7 mouse cellular contexts compared by ENCODE assay signal in the genomic region with DNA sequence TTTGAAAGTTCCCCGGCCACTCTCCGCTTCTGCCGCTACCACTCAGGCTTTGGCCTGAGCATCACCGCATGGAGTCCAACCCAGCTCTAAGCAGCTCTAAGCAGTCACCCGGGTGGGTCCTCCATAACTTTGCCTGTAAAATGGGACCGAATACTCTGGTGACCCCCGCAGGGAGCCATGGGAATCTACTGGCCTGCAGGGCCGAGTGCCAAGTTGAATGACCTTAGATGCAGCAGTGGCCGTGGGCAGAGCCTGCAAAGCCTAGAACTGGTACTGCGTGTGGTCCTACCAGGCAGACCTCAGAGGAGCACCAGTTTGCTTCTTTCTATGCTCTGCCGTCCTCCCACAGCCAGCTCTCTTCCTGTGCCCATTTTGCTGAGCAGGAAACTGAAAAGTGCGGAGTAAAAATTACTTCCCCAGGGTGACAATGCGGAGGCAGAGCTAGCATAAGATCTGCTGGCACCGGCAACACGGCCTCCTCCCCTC. TPM values are rescaled to one million over a fixed set of nuclear protein-coding genes. Genes with fewer than 3 reads are reported as not detected.
DNase-seq lines count a peak whose midpoint lies in the region; ATAC-seq and TF ChIP-seq lines count a peak whose summit lies in the region.

No protein-coding gene starts in this region.

- peak overlapping the region; percentile 75 for H3K9ac ChIP-seq in heart, embryonic 14.5 days (ENCODE audit: low read length)

- peak overlapping the region; percentile 98 for H3K4me2 ChIP-seq in heart, embryonic 14.5 days (ENCODE audit: low read length)

- H3K79me2 ChIP-seq in C2C12 (ENCODE audit: control insufficient read depth, insufficient read depth) = no peaks in the 10 kb centered on the region

- ATAC-seq in heart, embryonic 14.5 days (ENCODE audit: insufficient number of reproducible peaks, insufficient read depth, low FRiP score, low read depth) = 0 out of 2 replicates have a peak, but pooled peaks have one; percentile 13
- ATAC-seq in megakaryocyte-erythroid progenitor cell, adult 5-6 weeks (replicated peaks; ENCODE audit: low FRiP score, low TSS enrichment, poor library complexity, severe bottlenecking) = peak; percentile 20

- H3K27me3 ChIP-seq in C2C12 (ENCODE audit: control insufficient read depth, insufficient read depth, insufficient read length) (no peaks in the 10 kb centered on the region), E14TG2a.4 (ENCODE audit: insufficient read depth, low read length) (peaks cover 56% of the 10 kb centered on the region)
- 0 out of 2 replicates have a peak, but pooled peaks cover 4% of the 10 kb centered on the region for H3K27me3 ChIP-seq in heart, embryonic 14.5 days (ENCODE audit: control insufficient read depth, insufficient read depth, low read length)
- H3K27me3 ChIP-seq in thymus, adult 2 months (ENCODE audit: control insufficient read depth, insufficient read depth, low read length) = no peaks in the 10 kb centered on the region

- H3K4me1 ChIP-seq in E14TG2a.4 (replicated peaks; ENCODE audit: low read depth, low read length) = peaks cover 49% of the 10 kb centered on the region
- H3K4me1 ChIP-seq in heart, embryonic 14.5 days (ENCODE audit: control insufficient read depth in 2 of 2, insufficient read depth in 2 of 2, low read length in 2 of 2) = peaks cover 8 to 10% of the 10 kb centered on the region in 2 experiments
- H3K4me1 ChIP-seq in thymus, adult 2 months (replicated peaks; ENCODE audit: control insufficient read depth, insufficient read depth, low read length) = peaks cover 16% of the 10 kb centered on the region

- peak overlapping the region; percentile 85 for H3ac ChIP-seq in C2C12 (ENCODE audit: control insufficient read depth, insufficient read length, low read depth)

- H3K27ac ChIP-seq in heart, embryonic 14.5 days (replicated peaks in 1 of 2; ENCODE audit: control insufficient read depth in 1 of 2, insufficient read depth in 1 of 2, low read depth in 2 of 2, low read length in 2 of 2) = peak overlapping the region in 1 of 2 experiments; percentile 45; a peak in 1 of 4 replicates
- peak overlapping the region; percentile 25 for H3K27ac ChIP-seq in thymus, adult 2 months (ENCODE audit: control insufficient read depth, insufficient read depth, low read length)

- no peak for TF ChIP-seq CTCF in C2C12 (IDR thresholded peaks at IDR 0.05; ENCODE audit: control insufficient read depth, insufficient read depth, insufficient read length)
- TF ChIP-seq CTCF in E14TG2a.4 (conservative IDR thresholded peaks at IDR 0.05; ENCODE audit: low read length) = no peak
- no peak for TF ChIP-seq CTCF in thymus, adult 2 months (IDR thresholded peaks at IDR 0.05; ENCODE audit: borderline replicate concordance, control insufficient read depth, extremely low read depth, insufficient read depth, low read length, poor library complexity)

- WGBS in heart, embryonic 14.5 days = 7% methylated on average over 15 of the region's 15 CpGs
- 3% methylated on average over 15 of the region's 15 CpGs for WGBS in thymus, adult 2 months

- no peak for TF ChIP-seq POLR2A in thymus, adult 2 months (IDR thresholded peaks at IDR 0.05; ENCODE audit: control insufficient read depth, extremely low read depth, insufficient read depth, low read length, poor library complexity)

- H3K4me3 ChIP-seq in C2C12 (ENCODE audit: insufficient read depth, poor library complexity, severe bottlenecking) = peak overlapping the region; percentile 37
- H3K4me3 ChIP-seq in E14TG2a.4 (replicated peaks; ENCODE audit: low read length) = peak overlapping the region; percentile 84
- H3K4me3 ChIP-seq in heart, embryonic 14.5 days (ENCODE audit: control insufficient read depth in 1 of 2, insufficient read depth in 1 of 2, low read depth in 1 of 2, low read length in 2 of 2) = peak overlapping the region; percentile 58 to 65
- H3K4me3 ChIP-seq in thymus, adult 2 months (ENCODE audit: control insufficient read depth, insufficient read depth, low read length) = peak overlapping the region; percentile 74

- no peaks in the 10 kb centered on the region for H3K9me3 ChIP-seq in E14TG2a.4 (ENCODE audit: low read length)
- no peaks in the 10 kb centered on the region for H3K9me3 ChIP-seq in heart, embryonic 14.5 days (ENCODE audit: control insufficient read depth, low read length)

- no peaks in the 10 kb centered on the region for H3K79me3 ChIP-seq in C2C12 (ENCODE audit: low read depth)

- peak; percentile 40 to 47 for DNase-seq in cerebellum, postnatal 14 days
- DNase-seq in kidney, postnatal 10 days = peak; percentile 58
- DNase-seq in thymus, adult 2 months = no peak

- no peaks in the 10 kb centered on the region for H3K36me3 ChIP-seq in C2C12 (ENCODE audit: control insufficient read depth, insufficient read depth)
- no peaks in the 10 kb centered on the region for H3K36me3 ChIP-seq in E14TG2a.4 (ENCODE audit: insufficient read depth, low read length)
- no peaks in the 10 kb centered on the region for H3K36me3 ChIP-seq in heart, embryonic 14.5 days (ENCODE audit: control insufficient read depth, insufficient read depth, low read length)
- no peaks in the 10 kb centered on the region for H3K36me3 ChIP-seq in thymus, adult 2 months (ENCODE audit: control insufficient read depth, insufficient read depth, low read length)

TF ChIP-seq in C2C12, 6 proteins besides CTCF, POLR2A, EP300 and RAD21:
- TF ChIP-seq CEBPB (IDR thresholded peaks at IDR 0.05; ENCODE audit: low read depth) (no peak), MAX (IDR thresholded peaks at IDR 0.05) (no peak), MYOD1 (IDR thresholded peaks at IDR 0.05; ENCODE audit: control insufficient read depth, insufficient read length, low read depth) (no peak), USF1 (IDR thresholded peaks at IDR 0.05; ENCODE audit: low read depth) (no peak), MYOG (IDR thresholded peaks at IDR 0.05; ENCODE audit: control insufficient read depth, extremely low read depth, insufficient read length) (no peak), FOSL1 (IDR thresholded peaks at IDR 0.05; ENCODE audit: insufficient read depth, low read length, poor library complexity, severe bottlenecking) (no peak)

RNA-seq across cellular contexts. Expression of a gene that starts 0.9 kb away (rescaled TPM):
- polyA plus RNA-seq in C2C12 (2012; fragmentation: generic; extraction: Trizol) = 4.2 TPM
- 9.2 and 11.6 TPM in 2 replicates for polyA plus RNA-seq in heart, embryonic 14.5 days (2014; fragmentation: Nextera tagmentation; extraction: Ambion mirVana)
- 5.4 and 7.9 TPM in 2 replicates for total RNA-seq in megakaryocyte-erythroid progenitor cell, adult 5-6 weeks (2014; fragmentation: Nextera tagmentation)
- 6.2 and 12.1 TPM in 2 replicates for total RNA-seq in megakaryocyte-erythroid progenitor cell, adult 5-6 weeks (2017)
- polyA plus RNA-seq in thymus, adult 2 months (2012; rRNA removed) = 46.1 and 47.2 TPM in 2 replicates

RNA-seq across cellular contexts. Expression of a gene that starts 50.9 kb away (rescaled TPM):
- 105 TPM for polyA plus RNA-seq in C2C12 (2012; fragmentation: generic; extraction: Trizol)
- 78.7 and 89.0 TPM in 2 replicates for polyA plus RNA-seq in heart, embryonic 14.5 days (2014; fragmentation: Nextera tagmentation; extraction: Ambion mirVana)
- 185 and 214 TPM in 2 replicates for total RNA-seq in megakaryocyte-erythroid progenitor cell, adult 5-6 weeks (2014; fragmentation: Nextera tagmentation)
- 167 and 217 TPM in 2 replicates for total RNA-seq in megakaryocyte-erythroid progenitor cell, adult 5-6 weeks (2017)
- polyA plus RNA-seq in thymus, adult 2 months (2012; rRNA removed) = 83.6 and 84.8 TPM in 2 replicates
